Mouse (Mus musculus) liver, embryonic 14.5 days (tissue): ENCODE data around the gene Osbpl10. TPM values are rescaled to one million over a fixed set of nuclear protein-coding genes. Genes with fewer than 3 reads are reported as not detected.

ENCODE experiments used
- ATAC-seq: fragments of 200-750 bp; cut with Nextera tagmentation; 2 replicates; pipeline ENCODE4 v1.8.0; 2017; ENCODE audit warnings: moderate number of reproducible peaks, mild to moderate bottlenecking, moderate library complexity; ENCODE audit not compliant: insufficient read depth
- DNase-seq, 3 experiments: peaks; one replicate each; pipeline ENCODE4 v3.0.0-alpha.2; 2012 to 2013; ENCODE audit warnings: low read depth in 3 of 3, low spot score in 3 of 3
- H3K27ac ChIP-seq: fragments of 300-500 bp; sonication (generic); 2 replicates; pipeline ENCODE4 v1.5.1; 2014; ENCODE audit warnings: moderate library complexity, mild to moderate bottlenecking, control low read depth, inconsistent platforms
- H3K27me3 ChIP-seq: fragments of 300-500 bp; sonication (generic); 2 replicates; pipeline ENCODE4 v1.6.1; 2014; ENCODE audit warnings: mild to moderate bottlenecking, low read length, moderate library complexity; ENCODE audit not compliant: control insufficient read depth, insufficient read depth
- H3K36me3 ChIP-seq: fragments of 300-500 bp; sonication (generic); replicated peaks from 2 replicates; pipeline ENCODE4 v1.6.1; 2014; ENCODE audit warnings: low read depth; ENCODE audit not compliant: control insufficient read depth, insufficient read depth
- H3K4me1 ChIP-seq, 2 experiments: fragments of 200-500 bp in 1 of 2; fragments of 300-500 bp in 1 of 2; sonication (generic) in 1 of 2; replicated peaks; 2 replicates each; pipeline ENCODE4 v1.6.1; 2012 to 2014; ENCODE audit warnings: antibody characterized with exemption in 1 of 2, inconsistent platforms in 1 of 2, low read length in 1 of 2; ENCODE audit not compliant: control insufficient read depth in 2 of 2, insufficient read depth in 2 of 2
- H3K4me2 ChIP-seq: fragments of 300-500 bp; sonication (generic); 2 replicates; pipeline ENCODE4 v1.6.1; 2014; ENCODE audit warnings: low read depth, mild to moderate bottlenecking, control low read depth, moderate library complexity
- H3K4me3 ChIP-seq, 2 experiments: fragments of 200-500 bp in 1 of 2; fragments of 300-500 bp in 1 of 2; sonication (generic) in 1 of 2; 2 replicates each; pipeline ENCODE4 v1.5.1; 2012 to 2014; ENCODE audit warnings: low read depth in 2 of 2, low read length in 2 of 2, mild to moderate bottlenecking in 2 of 2, control low read depth in 1 of 2, inconsistent platforms in 1 of 2, moderate library complexity in 1 of 2; ENCODE audit not compliant: insufficient read depth in 1 of 2
- H3K9ac ChIP-seq: fragments of 300-500 bp; sonication (generic); replicated peaks from 2 replicates; pipeline ENCODE4 v1.6.1; 2014; ENCODE audit warnings: mild to moderate bottlenecking, control low read depth, moderate library complexity
- H3K9me3 ChIP-seq: fragments of 300-500 bp; sonication (generic); 2 replicates; pipeline ENCODE4 v1.6.1; 2016; ENCODE audit warnings: low read length, mixed read lengths; ENCODE audit not compliant: control insufficient read depth
- CTCF ChIP-seq: IDR thresholded peaks from 2 replicates; pipeline ENCODE4 v1.5.1; 2016; ENCODE audit warnings: antibody characterized with exemption, low read depth, control low read depth
- EP300 ChIP-seq: IDR thresholded peaks from 2 replicates; pipeline ENCODE4 v1.6.1; 2016; ENCODE audit warnings: antibody characterized with exemption, low read depth
- WGBS: fragments of 180-500 bp; shearing (Covaris S2); extraction: QIAGEN DNeasy Blood & Tissue Kit; methylation state at CpG from one replicate; pipeline ENCODE4 v1.1.7; 2014; ENCODE audit not compliant: insufficient replicate concordance; 5-methylcytosine and 5-hydroxymethylcytosine counted together
- polyA plus RNA-seq, 2 experiments: library from polyadenylated mRNA; depleted of rRNA in 1 of 2; stranded (reverse) in 1 of 2; unstranded in 1 of 2; fragments of >200 nt; fragmentation: Nextera tagmentation in 1 of 2; extraction: Ambion mirVana in 1 of 2; gene quantifications; 2 replicates each; pipeline versions ENCODE4 v1.2.1 to v1.2.3; 2012 to 2014

The Osbpl10 gene
- polyA plus RNA-seq (2012; rRNA removed) (0.29 and 0.34 TPM in 2 replicates), polyA plus RNA-seq (2014; fragmentation: Nextera tagmentation; extraction: Ambion mirVana) (0.08 and 0.16 TPM in 2 replicates)

DNA sequence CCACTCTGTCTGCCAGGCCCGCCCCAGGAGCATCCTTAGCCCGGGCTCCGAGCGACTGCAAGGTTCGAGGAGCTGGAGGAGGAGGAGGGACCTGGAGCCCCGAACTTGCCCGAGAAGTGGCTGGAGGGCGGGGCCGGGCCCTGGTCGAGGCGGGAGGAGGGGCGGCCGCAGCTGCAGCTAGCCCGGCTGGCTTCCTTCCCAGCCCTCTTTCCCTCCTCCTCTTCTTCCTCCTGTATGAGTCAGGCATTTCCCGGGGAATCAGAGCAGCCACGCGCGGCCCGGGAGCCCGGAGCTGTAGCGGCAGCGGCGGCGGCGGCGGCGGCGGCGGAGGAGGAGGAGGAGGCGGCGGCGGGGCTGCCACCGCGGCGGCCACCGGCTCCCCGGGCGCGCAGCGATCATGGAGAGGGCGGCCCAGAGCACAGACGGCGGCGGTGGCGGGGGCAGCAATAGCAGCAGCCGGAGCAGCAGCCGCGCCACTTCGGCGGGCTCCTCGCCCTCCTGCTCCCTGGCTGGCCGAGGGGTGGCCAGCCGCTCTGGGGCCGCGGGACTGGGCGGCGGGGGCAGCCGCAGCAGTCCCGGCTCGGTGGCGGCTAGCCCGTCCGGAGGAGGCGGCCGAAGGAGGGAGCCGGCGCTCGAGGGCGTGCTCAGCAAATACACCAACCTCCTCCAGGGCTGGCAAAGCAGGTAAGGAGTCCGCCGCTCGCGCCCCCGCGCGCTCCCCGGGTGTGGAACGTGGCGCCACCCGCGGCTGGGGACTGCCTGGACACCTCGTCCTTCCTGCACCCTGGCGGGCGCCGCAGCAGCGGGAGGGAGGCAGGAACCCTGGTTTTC, at the start of gene Osbpl10:
Gene Osbpl10 (plus strand): TSS at position 289 of the 831 bp plus-strand sequence.
- Histone ChIP-seq H3K9ac (no peak within 1 kb of the TSS), H3K4me3 (peak within 1 kb of the TSS; percentile 47 to 53), H3K36me3 (no peaks in the 10 kb centered on the region), H3K4me2 (peak within 1 kb of the TSS; percentile 62), H3K4me1 (no peaks in the 10 kb centered on the region), H3K27ac (no peak within 1 kb of the TSS), H3K27me3 (peaks cover 29% of the 10 kb centered on the region), H3K9me3 (no peaks in the 10 kb centered on the region)
- DNase-seq, result no peak
- 0 out of 2 replicates have a peak, but pooled peaks have one; percentile 21 for ATAC-seq
- no peak for TF ChIP-seq EP300
- TF ChIP-seq CTCF, result no peak
- under 1% methylated on average over 68 of the region's 86 CpGs for WGBS

DNA sequence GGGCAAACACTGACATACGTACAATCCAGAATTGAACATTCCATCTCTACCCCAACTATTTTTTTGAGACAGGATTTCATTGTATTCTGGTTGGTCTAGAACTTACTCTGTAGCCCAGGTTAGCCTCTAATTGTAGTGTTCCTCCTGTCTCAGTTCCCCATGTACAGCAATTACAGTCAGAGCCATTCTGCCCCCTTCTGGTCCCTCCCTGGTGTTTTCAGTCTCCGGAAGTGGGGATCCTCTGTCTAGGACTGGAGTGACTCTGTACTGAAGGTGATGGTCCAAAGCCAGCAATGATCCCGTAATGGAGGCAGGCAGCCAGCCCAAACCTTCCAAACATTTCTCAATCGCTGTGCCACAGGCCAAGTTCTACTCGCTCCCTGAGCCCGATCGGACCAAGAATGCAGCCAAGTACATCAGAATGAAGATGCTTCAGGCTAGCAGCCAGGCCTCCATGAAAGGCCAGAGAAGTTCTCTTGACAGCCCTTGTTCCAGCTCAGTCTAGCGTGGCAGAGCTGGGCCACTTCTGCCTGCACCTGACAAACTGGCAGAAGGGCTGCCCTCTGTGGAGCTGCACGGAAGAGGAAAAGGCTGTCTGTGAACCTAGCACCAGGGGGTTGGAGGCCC, 47.8 kb upstream of the Osbpl10 start:
- ATAC-seq (no peak), DNase-seq (no peak)
- Histone ChIP-seq H3K9me3 (no peaks in the 10 kb centered on the region), H3K4me1 (peaks cover 0 to 14% of the 10 kb centered on the region in 2 experiments; a peak in 2 of 4 replicates), H3K27ac (no peak overlapping the region), H3K4me3 (no peak overlapping the region), H3K9ac (no peak overlapping the region), H3K27me3 (no peaks in the 10 kb centered on the region), H3K36me3 (no peaks in the 10 kb centered on the region), H3K4me2 (no peak overlapping the region)
- WGBS, result 81% methylated on average over 9 of the region's 9 CpGs
- TF ChIP-seq CTCF (no peak), EP300 (no peak)

DNA sequence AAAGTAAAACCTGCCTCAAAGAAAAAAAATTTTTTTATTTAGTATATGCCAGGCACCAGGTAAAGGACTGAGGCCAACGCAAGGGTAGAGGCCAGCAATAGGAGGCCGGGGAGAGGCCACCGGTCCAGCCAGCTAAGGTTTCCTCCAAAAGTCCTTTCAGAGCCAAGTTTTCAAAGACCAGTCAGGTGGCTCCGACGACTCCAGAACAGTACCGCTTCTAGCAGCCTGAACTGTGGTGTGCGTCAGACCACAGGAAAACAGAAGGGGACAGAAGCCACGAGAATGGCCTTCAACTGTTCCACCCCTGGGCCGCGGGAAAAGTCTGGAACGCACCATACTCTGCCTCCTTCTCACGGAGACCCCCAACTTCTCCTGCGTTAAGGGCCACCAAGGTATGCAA, 45.8 kb upstream of the Osbpl10 start:
- Histone ChIP-seq H3K4me3 (peak overlapping the region; percentile 57 to 67), H3K27ac (no peak overlapping the region), H3K9ac (peak overlapping the region; percentile 39), H3K9me3 (no peaks in the 10 kb centered on the region), H3K4me1 (peaks cover 0 to 9% of the 10 kb centered on the region in 2 experiments; a peak in 2 of 4 replicates), H3K27me3 (no peaks in the 10 kb centered on the region), H3K36me3 (no peaks in the 10 kb centered on the region), H3K4me2 (peak overlapping the region; percentile 78)
- no peak for ATAC-seq
- no peak for DNase-seq
- TF ChIP-seq CTCF (no peak), EP300 (no peak)
- WGBS, result 11% methylated on average over 13 of the region's 13 CpGs

DNA sequence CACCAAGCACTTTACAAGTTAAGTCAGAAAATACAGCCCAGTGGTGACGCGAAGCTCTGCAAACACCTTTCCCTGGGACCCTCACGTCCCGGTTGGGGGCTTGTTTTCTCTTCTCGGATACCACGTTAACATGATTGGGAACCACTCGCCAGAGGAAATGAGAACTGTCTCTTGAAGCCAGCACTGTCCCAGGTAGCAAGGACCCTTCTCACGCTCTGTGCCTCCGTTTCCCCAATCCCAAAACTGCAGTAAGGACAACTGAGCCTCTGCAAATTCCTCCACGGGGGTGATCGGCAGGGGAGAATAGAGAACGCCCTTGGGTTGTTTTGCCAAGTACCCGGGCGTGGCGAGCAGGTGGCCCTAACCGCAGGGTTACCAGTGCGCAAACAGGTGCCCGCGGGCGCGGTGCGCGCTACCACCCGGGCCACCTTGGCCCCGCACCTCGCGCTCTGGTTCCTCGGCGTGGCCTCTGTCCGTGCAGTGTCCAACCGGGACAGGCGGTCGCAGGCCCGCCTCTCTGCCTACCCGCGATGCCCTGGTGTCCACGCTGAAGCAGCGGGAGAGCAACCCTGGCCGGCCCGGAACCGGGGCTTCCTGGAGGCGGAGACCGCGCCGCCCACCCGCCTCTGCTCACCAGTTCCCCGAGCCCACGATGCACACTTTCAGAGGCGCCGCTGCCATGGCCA, 45.2 kb upstream of the Osbpl10 start:
- DNase-seq, result no peak
- Histone ChIP-seq H3K4me3 (peak overlapping the region; percentile 57 to 67), H3K27ac (no peak overlapping the region), H3K9ac (peak overlapping the region; percentile 39), H3K9me3 (no peaks in the 10 kb centered on the region), H3K4me1 (peaks cover 0 to 9% of the 10 kb centered on the region in 2 experiments; a peak in 2 of 4 replicates), H3K36me3 (no peaks in the 10 kb centered on the region), H3K27me3 (no peaks in the 10 kb centered on the region), H3K4me2 (peak overlapping the region; percentile 78)
- under 1% methylated on average over 50 of the region's 50 CpGs for WGBS
- TF ChIP-seq CTCF, result no peak
- TF ChIP-seq EP300, result no peak
- peak; percentile 19 for ATAC-seq
